Mouse (Mus musculus): ENCODE data around the gene Abcb6. TPM values are rescaled to one million over a fixed set of nuclear protein-coding genes. Genes with fewer than 3 reads are reported as not detected.
A peak's percentile ranks its signal among the peaks of the same experiment; 100 is the strongest.

Abcb6 gene
- 12.0 and 14.1 TPM in 2 replicates for polyA plus RNA-seq (2014; fragmentation: Nextera tagmentation; extraction: Ambion mirVana)

GRCm38 (mm10) chr1:75180105-75180590 is at the start of gene Abcb6:
Gene Abcb6, minus strand, starts transcription at chr1:75180392.
- Histone ChIP-seq H3K9ac (ENCODE audit: low read depth, low read length) (peak within 1 kb of the TSS; percentile 76), H3K4me2 (peak within 1 kb of the TSS; percentile 93), H3K36me3 (ENCODE audit: control insufficient read depth, insufficient read depth, low read length) (peaks cover 20% of the 10 kb centered on the region), H3K4me3 (ENCODE audit: low read depth, low read length) (peak within 1 kb of the TSS; percentile 56), H3K27me3 (ENCODE audit: control insufficient read depth, insufficient read depth, low read length) (no peaks in the 10 kb centered on the region), H3K27ac (ENCODE audit: low read depth, low read length) (peak within 1 kb of the TSS; percentile 47), H3K4me1 (ENCODE audit: control insufficient read depth, insufficient read depth, low read length) (peaks cover 12% of the 10 kb centered on the region; the same call in 1 of the 2 replicates), H3K9me3 (replicated peaks; ENCODE audit: control insufficient read depth, low read length) (no peaks in the 10 kb centered on the region)
- whole genome bisulfite sequencing (ENCODE audit: insufficient replicate concordance): under 1% methylated on average over 31 of the region's 31 CpGs
- peak; percentile 86 for ATAC-seq (replicated peaks; ENCODE audit: insufficient number of reproducible peaks, low FRiP score, low TSS enrichment)

GRCm38 (mm10) chr1:75229158-75229557 is 49.0 kb upstream of the Abcb6 start:
- Histone ChIP-seq H3K9ac (ENCODE audit: low read depth, low read length) (no peak overlapping the region), H3K4me3 (ENCODE audit: low read depth, low read length) (no peak overlapping the region), H3K27ac (ENCODE audit: low read depth, low read length) (no peak overlapping the region), H3K4me1 (ENCODE audit: control insufficient read depth, insufficient read depth, low read length) (peaks cover 7% of the 10 kb centered on the region; the same call in 1 of the 2 replicates), H3K9me3 (replicated peaks; ENCODE audit: control insufficient read depth, low read length) (no peaks in the 10 kb centered on the region), H3K36me3 (ENCODE audit: control insufficient read depth, insufficient read depth, low read length) (no peaks in the 10 kb centered on the region), H3K4me2 (no peak overlapping the region), H3K27me3 (ENCODE audit: control insufficient read depth, insufficient read depth, low read length) (0 out of 2 replicates have a peak, but pooled peaks cover 3% of the 10 kb centered on the region)
- no peak for ATAC-seq (replicated peaks; ENCODE audit: insufficient number of reproducible peaks, low FRiP score, low TSS enrichment)
- WGBS (ENCODE audit: insufficient replicate concordance): 55% methylated on average over 4 of the region's 4 CpGs

GRCm38 (mm10) chr1:75227653-75228052 is 47.5 kb upstream of the Abcb6 start:
- 78% methylated on average over 1 of the region's 1 CpGs for WGBS (ENCODE audit: insufficient replicate concordance)
- Histone ChIP-seq H3K4me1 (ENCODE audit: control insufficient read depth, insufficient read depth, low read length) (peaks cover 7% of the 10 kb centered on the region; the same call in 1 of the 2 replicates), H3K4me2 (no peak overlapping the region), H3K9ac (ENCODE audit: low read depth, low read length) (no peak overlapping the region), H3K4me3 (ENCODE audit: low read depth, low read length) (no peak overlapping the region), H3K9me3 (replicated peaks; ENCODE audit: control insufficient read depth, low read length) (no peaks in the 10 kb centered on the region), H3K27ac (ENCODE audit: low read depth, low read length) (peak overlapping the region; percentile 46; the same call in 1 of the 2 replicates), H3K27me3 (ENCODE audit: control insufficient read depth, insufficient read depth, low read length) (0 out of 2 replicates have a peak, but pooled peaks cover 2% of the 10 kb centered on the region), H3K36me3 (ENCODE audit: control insufficient read depth, insufficient read depth, low read length) (no peaks in the 10 kb centered on the region)
- ATAC-seq (replicated peaks; ENCODE audit: insufficient number of reproducible peaks, low FRiP score, low TSS enrichment): no peak

GRCm38 (mm10) chr1:75226138-75226537 is 45.9 kb upstream of the Abcb6 start:
- Histone ChIP-seq H3K9ac (ENCODE audit: low read depth, low read length) (no peak overlapping the region), H3K27me3 (ENCODE audit: control insufficient read depth, insufficient read depth, low read length) (peaks cover 9% of the 10 kb centered on the region), H3K4me1 (ENCODE audit: control insufficient read depth, insufficient read depth, low read length) (peaks cover 7% of the 10 kb centered on the region; the same call in 1 of the 2 replicates), H3K36me3 (ENCODE audit: control insufficient read depth, insufficient read depth, low read length) (no peaks in the 10 kb centered on the region), H3K4me3 (ENCODE audit: low read depth, low read length) (no peak overlapping the region), H3K4me2 (no peak overlapping the region), H3K9me3 (replicated peaks; ENCODE audit: control insufficient read depth, low read length) (no peaks in the 10 kb centered on the region), H3K27ac (ENCODE audit: low read depth, low read length) (no peak overlapping the region)
- no peak for ATAC-seq (replicated peaks; ENCODE audit: insufficient number of reproducible peaks, low FRiP score, low TSS enrichment)
- 44% methylated on average over 2 of the region's 2 CpGs for WGBS (ENCODE audit: insufficient replicate concordance)

GRCm38 (mm10) chr1:75225473-75225872 is 45.3 kb upstream of the Abcb6 start:
- H3K27ac ChIP-seq (ENCODE audit: low read depth, low read length): no peak overlapping the region
- H3K36me3 ChIP-seq (ENCODE audit: control insufficient read depth, insufficient read depth, low read length): no peaks in the 10 kb centered on the region
- no peak overlapping the region for H3K4me2 ChIP-seq
- no peak for ATAC-seq (replicated peaks; ENCODE audit: insufficient number of reproducible peaks, low FRiP score, low TSS enrichment)
- WGBS (ENCODE audit: insufficient replicate concordance): 44% methylated on average over 3 of the region's 3 CpGs
- H3K4me3 ChIP-seq (ENCODE audit: low read depth, low read length): no peak overlapping the region
- peaks cover 7% of the 10 kb centered on the region; the same call in 1 of the 2 replicates for H3K4me1 ChIP-seq (ENCODE audit: control insufficient read depth, insufficient read depth, low read length)
- H3K9me3 ChIP-seq (replicated peaks; ENCODE audit: control insufficient read depth, low read length): no peaks in the 10 kb centered on the region
- no peak overlapping the region for H3K9ac ChIP-seq (ENCODE audit: low read depth, low read length)
- H3K27me3 ChIP-seq (ENCODE audit: control insufficient read depth, insufficient read depth, low read length): peaks cover 15% of the 10 kb centered on the region

- peaks cover 13% of the 10 kb centered on the region for H3K4me1 ChIP-seq (ENCODE audit: control insufficient read depth, insufficient read depth, low read length)
- no peak overlapping the region for H3K27ac ChIP-seq (ENCODE audit: low read depth, low read length)
- ATAC-seq (replicated peaks; ENCODE audit: insufficient number of reproducible peaks, low FRiP score, low TSS enrichment): no peak
- no peak overlapping the region for H3K9ac ChIP-seq (ENCODE audit: low read depth, low read length)
- H3K4me2 ChIP-seq: no peak overlapping the region
- WGBS (ENCODE audit: insufficient replicate concordance): 50% methylated on average over 6 of the region's 6 CpGs
- no peaks in the 10 kb centered on the region for H3K36me3 ChIP-seq (ENCODE audit: control insufficient read depth, insufficient read depth, low read length)
- peaks cover 30% of the 10 kb centered on the region for H3K27me3 ChIP-seq (ENCODE audit: control insufficient read depth, insufficient read depth, low read length)
- H3K9me3 ChIP-seq (replicated peaks; ENCODE audit: control insufficient read depth, low read length): no peaks in the 10 kb centered on the region
- H3K4me3 ChIP-seq (ENCODE audit: low read depth, low read length): no peak overlapping the region
These were observed 43.3 kb upstream of the Abcb6 start for GRCm38 (mm10) chr1:75223532-75223931.

- Histone ChIP-seq H3K9me3 (replicated peaks; ENCODE audit: control insufficient read depth, low read length) (no peaks in the 10 kb centered on the region), H3K27ac (ENCODE audit: low read depth, low read length) (no peak overlapping the region), H3K27me3 (ENCODE audit: control insufficient read depth, insufficient read depth, low read length) (peaks cover 36% of the 10 kb centered on the region), H3K4me1 (ENCODE audit: control insufficient read depth, insufficient read depth, low read length) (peaks cover 13% of the 10 kb centered on the region), H3K9ac (ENCODE audit: low read depth, low read length) (no peak overlapping the region), H3K4me2 (no peak overlapping the region), H3K36me3 (ENCODE audit: control insufficient read depth, insufficient read depth, low read length) (no peaks in the 10 kb centered on the region), H3K4me3 (ENCODE audit: low read depth, low read length) (no peak overlapping the region)
- no peak for ATAC-seq (replicated peaks; ENCODE audit: insufficient number of reproducible peaks, low FRiP score, low TSS enrichment)
- WGBS (ENCODE audit: insufficient replicate concordance): 69% methylated on average over 6 of the region's 6 CpGs
These were observed 42.7 kb upstream of the Abcb6 start for GRCm38 (mm10) chr1:75222926-75223325.

- WGBS (ENCODE audit: insufficient replicate concordance): 70% methylated on average over 3 of the region's 3 CpGs
- no peak overlapping the region for H3K4me3 ChIP-seq (ENCODE audit: low read depth, low read length)
- no peak overlapping the region for H3K27ac ChIP-seq (ENCODE audit: low read depth, low read length)
- H3K4me1 ChIP-seq (ENCODE audit: control insufficient read depth, insufficient read depth, low read length): peaks cover 6% of the 10 kb centered on the region; the same call in 1 of the 2 replicates
- H3K4me2 ChIP-seq: no peak overlapping the region
- H3K27me3 ChIP-seq (ENCODE audit: control insufficient read depth, insufficient read depth, low read length): peaks cover 49% of the 10 kb centered on the region
- no peak overlapping the region for H3K9ac ChIP-seq (ENCODE audit: low read depth, low read length)
- H3K36me3 ChIP-seq (ENCODE audit: control insufficient read depth, insufficient read depth, low read length): no peaks in the 10 kb centered on the region
- ATAC-seq (replicated peaks; ENCODE audit: insufficient number of reproducible peaks, low FRiP score, low TSS enrichment): no peak
- H3K9me3 ChIP-seq (replicated peaks; ENCODE audit: control insufficient read depth, low read length): no peaks in the 10 kb centered on the region
These were observed 41.3 kb upstream of the Abcb6 start for GRCm38 (mm10) chr1:75221538-75221937.

- no peak for ATAC-seq (replicated peaks; ENCODE audit: insufficient number of reproducible peaks, low FRiP score, low TSS enrichment)
- H3K27me3 ChIP-seq (ENCODE audit: control insufficient read depth, insufficient read depth, low read length): peaks cover 54% of the 10 kb centered on the region
- no peaks in the 10 kb centered on the region for H3K9me3 ChIP-seq (replicated peaks; ENCODE audit: control insufficient read depth, low read length)
- H3K27ac ChIP-seq (ENCODE audit: low read depth, low read length): no peak within 1 kb of the TSS
- under 1% methylated on average over 34 of the region's 34 CpGs for WGBS (ENCODE audit: insufficient replicate concordance)
- peak within 1 kb of the TSS; percentile 65 for H3K9ac ChIP-seq (ENCODE audit: low read depth, low read length)
- H3K4me1 ChIP-seq (ENCODE audit: control insufficient read depth, insufficient read depth, low read length): peaks cover 6% of the 10 kb centered on the region; the same call in 1 of the 2 replicates
- H3K4me3 ChIP-seq (ENCODE audit: low read depth, low read length): peak within 1 kb of the TSS; percentile 67
- H3K4me2 ChIP-seq: peak within 1 kb of the TSS; percentile 100
- H3K36me3 ChIP-seq (ENCODE audit: control insufficient read depth, insufficient read depth, low read length): peaks cover 5% of the 10 kb centered on the region; the same call in 1 of the 2 replicates
These were observed 39.3 kb upstream of the Abcb6 start, which contains the start of gene Tuba4a for GRCm38 (mm10) chr1:75219531-75219930. Gene Tuba4a, minus strand, starts transcription at chr1:75219865.
